Mouse (Mus musculus): ENCODE results near the gene Csnk2b. TPM values are rescaled to one million over a fixed set of nuclear protein-coding genes. Genes with fewer than 3 reads are reported as not detected.

Gene Csnk2b
- total RNA-seq, 2 experiments from 2014 or later: 195 to 225 TPM

DNA sequence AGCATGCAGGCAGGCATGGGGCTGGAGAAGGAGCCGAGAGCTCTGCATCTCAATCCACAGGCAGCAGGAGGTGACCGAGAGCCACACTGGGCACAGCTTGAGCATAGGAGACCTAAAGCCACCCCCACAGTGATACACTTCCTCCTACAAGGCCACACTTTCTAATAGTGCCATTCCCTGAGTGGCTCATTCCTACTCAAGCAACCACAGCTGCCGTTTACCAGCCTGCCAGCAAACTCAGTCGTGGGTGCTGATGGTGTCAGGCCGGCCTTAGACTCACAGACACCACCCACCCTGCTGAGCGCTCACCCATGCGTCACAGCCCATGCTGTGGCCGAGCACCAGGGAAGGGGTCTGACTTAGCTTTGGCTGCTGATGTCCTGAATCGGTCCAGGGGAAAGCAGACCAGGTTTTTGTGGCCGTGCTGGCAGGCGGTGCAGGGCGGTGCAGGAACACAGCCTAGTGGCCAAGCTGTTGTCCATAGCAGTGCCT is 24.6 kb downstream of the Csnk2b start:
- intact Hi-C loops (cut with DNase I): no loop called here
- DNase-seq (ENCODE audit: low spot score in 2 of 2): peak; percentile 39 to 68

- intact Hi-C loops (cut with DNase I): no loop called here
- DNase-seq (ENCODE audit: low spot score in 2 of 2): no peak
These were observed 25.3 kb downstream of the Csnk2b start for GRCm38 (mm10) chr17:35096597-35096996.

- intact Hi-C loops (cut with DNase I): no loop called here
- no peak for DNase-seq (ENCODE audit: low spot score in 2 of 2)
These were observed 27.1 kb downstream of the Csnk2b start for GRCm38 (mm10) chr17:35094475-35095365.

GRCm38 (mm10) chr17:35092403-35093198 is 29.3 kb downstream of the Csnk2b start:
- intact Hi-C loops (cut with DNase I): no loop called here
- DNase-seq (ENCODE audit: low spot score in 2 of 2): no peak

- intact Hi-C loops (cut with DNase I): no loop called here
- DNase-seq (ENCODE audit: low spot score in 2 of 2): no peak
These were observed 31.5 kb downstream of the Csnk2b start for GRCm38 (mm10) chr17:35090166-35090932.

- intact Hi-C loops (cut with DNase I): no loop called here
- DNase-seq (ENCODE audit: low spot score in 2 of 2): peak; percentile 94 to 95
These were observed 32.8 kb downstream of the Csnk2b start, which contains the start of gene Abhd16a for GRCm38 (mm10) chr17:35088825-35089644. Gene Abhd16a (plus strand): TSS chr17:35089263.

DNA sequence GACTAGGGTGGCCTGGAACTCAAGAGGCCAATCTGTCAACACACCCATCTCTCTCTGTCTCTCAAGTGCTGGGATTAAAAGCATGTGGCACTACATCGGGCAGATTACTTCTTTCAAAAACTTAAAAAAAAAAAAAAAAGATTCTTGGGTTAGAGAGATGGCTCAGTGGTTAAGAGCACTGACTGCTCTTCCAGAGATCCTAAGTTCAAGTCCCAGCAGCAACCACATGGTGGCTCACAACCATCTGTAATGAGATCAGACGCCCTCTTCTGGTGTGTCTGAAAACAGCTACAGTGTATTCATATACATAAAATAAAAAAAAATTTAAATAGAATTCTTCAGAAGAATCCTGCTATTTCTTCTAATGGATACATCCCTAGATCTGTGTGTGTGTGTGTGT is 33.7 kb downstream of the Csnk2b start:
- intact Hi-C loops (cut with DNase I): no loop called here
- peak in 1 of 2 experiments; percentile 66 for DNase-seq (ENCODE audit: low spot score in 2 of 2)

- intact Hi-C loops (cut with DNase I): no loop called here
These were observed 36.5 kb downstream of the Csnk2b start, which contains the start of gene Ly6g6f for GRCm38 (mm10) chr17:35085208-35085865. Gene Ly6g6f (minus strand): TSS chr17:35085610.

DNA sequence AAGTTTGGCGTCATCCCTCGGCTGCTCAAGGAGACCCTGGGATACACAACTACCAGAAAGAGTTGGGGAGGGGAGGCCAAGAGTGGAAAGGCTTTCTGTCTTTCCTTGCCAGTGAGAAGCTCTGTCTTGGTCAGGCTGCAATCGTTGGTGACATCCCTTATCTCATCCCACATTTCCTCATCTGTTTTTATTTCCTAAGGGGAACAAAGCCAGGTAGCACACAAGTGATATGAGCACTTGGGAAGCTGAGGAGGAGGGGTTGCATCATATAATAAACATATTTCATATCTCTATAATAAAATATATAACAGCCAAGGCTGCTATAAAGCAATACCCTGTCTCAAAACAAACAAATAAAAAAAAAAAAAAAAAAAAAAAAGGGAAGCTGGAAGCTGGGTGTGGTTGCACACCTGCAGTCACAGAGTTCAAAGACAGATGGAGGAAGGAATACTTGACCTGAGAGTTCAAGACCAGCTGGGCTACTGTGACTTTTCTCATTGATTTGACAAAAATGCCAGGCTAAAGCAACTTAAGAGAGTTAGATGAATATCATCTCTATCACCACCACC is 37.8 kb downstream of the Csnk2b start:
- intact Hi-C loops (cut with DNase I): no loop called here
- no peak for DNase-seq (ENCODE audit: low spot score in 2 of 2)

More at GRCm38 (mm10) chr17:35085208-35085865, 36.5 kb downstream of the Csnk2b start, which contains the start of gene Ly6g6f:
- no peak for DNase-seq (ENCODE audit: low spot score in 2 of 2)

DNA sequence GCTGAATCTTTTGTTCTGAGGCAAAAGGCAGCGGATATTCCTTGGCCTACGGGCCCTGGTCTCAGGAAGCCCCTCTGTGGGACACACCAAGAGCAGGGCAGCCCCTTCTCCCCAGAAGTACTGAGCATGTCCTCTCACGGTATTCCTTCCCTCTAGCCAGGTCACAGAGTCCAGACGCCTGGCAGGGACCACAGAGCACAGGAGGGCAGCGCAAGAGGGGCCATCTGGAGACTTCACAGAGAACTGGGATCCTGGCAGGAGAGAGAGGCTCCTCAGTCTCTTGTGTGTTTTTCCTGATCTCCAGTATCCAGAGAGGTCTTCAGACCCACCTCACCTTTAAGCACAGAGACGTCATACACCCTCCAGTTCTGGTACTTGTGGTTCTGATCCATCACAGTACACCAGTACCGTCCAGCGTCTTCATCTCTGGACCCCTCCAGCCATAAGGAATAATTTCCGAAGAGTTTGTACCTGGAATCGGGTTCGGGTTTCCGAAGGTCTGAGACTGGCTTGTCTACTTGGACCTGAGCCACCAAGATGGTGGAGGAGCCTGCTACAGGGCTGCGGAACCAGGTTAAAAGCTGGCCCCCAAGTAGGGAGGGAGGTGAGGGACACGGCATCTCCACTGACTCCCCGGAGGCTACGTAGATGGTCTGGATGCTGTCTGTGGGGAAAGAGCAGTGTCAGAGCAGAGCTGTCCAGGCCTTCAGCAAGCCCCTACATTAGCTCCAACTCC is 38.8 kb downstream of the Csnk2b start:
- DNase-seq (ENCODE audit: low spot score in 2 of 2): no peak
- intact Hi-C loops (cut with DNase I): no loop called here

DNA sequence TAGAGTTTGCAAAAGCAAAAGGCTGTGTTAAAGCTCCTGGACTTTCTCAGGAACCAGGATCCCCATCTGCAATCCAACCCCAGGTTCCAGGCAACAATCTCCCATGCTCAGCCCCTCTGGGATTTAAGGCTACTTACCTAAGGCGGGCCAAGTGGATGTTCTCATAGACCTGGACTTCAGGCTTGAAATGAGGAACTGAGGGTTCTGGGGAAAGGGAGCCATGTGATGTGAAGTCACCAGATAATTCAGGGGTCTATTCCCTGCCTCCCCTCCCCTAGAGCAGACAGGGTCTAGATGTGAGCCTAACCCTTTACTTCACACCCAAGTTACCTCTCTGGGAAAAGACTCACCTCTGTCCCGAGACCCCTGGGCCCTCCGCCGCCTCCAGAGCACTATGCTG is 41.1 kb downstream of the Csnk2b start:
- intact Hi-C loops (cut with DNase I): no loop called here
- DNase-seq (ENCODE audit: low spot score in 2 of 2): no peak

- DNase-seq (ENCODE audit: low spot score in 2 of 2): no peak
- intact Hi-C loops (cut with DNase I): no loop called here
These were observed 41.6 kb downstream of the Csnk2b start for GRCm38 (mm10) chr17:35080248-35080647.

- intact Hi-C loops (cut with DNase I): no loop called here
- DNase-seq (ENCODE audit: low spot score in 2 of 2): no peak
These were observed 42.1 kb downstream of the Csnk2b start for GRCm38 (mm10) chr17:35079778-35080177.

DNA sequence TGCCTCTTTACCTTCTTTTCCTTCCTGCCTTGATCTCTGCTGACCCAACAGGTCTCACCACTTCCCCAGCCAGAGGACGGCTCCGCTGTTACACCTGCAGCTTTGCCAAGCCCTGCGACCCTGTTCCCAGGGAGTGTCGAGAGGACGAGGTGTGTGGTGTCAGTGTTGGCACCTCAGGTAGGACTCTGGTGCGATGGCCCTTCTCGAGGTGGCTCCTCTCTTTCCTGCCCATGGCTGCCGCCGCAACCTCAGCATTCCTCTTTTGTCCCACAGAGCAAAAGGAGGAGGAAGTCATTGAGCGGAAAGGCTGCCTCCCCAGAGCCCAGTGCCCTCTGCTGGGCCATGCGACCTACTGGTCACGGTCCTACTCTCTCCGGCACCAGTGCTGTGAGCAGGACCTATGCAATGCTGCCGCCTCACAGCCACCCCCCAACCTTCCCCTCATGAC is 44.0 kb downstream of the Csnk2b start, which contains the start of gene Ly6g6d:
Gene Ly6g6d, minus strand, starts transcription at position 280 of the 448 bp plus-strand sequence.
- intact Hi-C loops (cut with DNase I): no loop called here
- DNase-seq (ENCODE audit: low spot score in 2 of 2): no peak

DNA sequence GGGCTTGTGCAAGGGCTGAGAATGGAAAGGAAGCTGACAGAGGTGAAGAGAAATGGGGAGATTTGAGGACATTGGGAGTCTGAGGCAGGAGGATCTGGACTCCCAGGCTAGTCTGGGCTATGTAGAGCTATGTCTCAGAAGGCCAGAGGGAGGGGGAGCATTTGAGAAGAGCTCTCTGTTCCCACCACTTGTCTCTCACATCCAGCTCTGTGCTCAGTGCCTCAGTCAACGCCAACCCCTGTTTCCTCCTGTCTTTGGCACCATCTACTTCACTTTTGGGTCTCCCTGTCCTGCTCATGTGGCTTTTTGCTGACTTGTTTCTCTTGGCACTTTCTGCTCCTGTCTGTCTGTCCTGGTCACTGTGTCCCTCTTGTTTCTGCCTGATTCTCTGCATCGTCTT is 44.6 kb downstream of the Csnk2b start:
- intact Hi-C loops (cut with DNase I): no loop called here
- no peak for DNase-seq (ENCODE audit: low spot score in 2 of 2)

DNA sequence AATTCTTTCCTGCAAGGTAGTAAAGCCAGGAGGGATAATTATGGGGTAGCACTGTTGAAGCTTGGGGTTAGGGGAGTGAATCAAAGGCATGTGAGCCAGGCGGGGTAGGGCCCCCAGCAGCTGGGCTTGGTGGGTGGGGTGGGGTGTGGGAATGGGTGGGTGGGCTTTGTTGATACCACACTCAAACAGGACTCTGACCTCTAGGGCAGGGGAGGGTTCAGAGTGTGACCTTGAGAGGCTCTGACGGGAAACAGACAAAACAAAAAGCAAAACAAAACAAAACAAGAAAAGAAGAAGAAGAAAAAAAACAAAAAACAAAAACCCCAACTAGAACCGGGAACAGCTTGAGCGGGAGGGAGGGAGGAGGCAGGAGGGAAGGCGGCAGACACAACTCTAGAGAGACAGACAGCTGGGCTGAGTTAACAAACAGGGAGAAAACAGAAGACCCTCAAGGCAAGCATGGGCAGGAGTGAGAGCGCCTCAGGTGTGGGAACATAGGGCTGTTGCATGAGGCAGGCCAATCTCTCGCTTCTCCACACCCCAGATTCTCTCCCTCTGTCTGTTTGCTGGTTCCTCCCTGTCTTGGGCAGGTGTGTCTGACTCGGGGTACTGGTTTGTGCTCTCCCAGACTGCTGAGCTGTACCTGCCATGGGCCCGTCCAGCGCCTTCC is 45.2 kb downstream of the Csnk2b start, which contains the start of gene Ly6g6e:
Gene Ly6g6e, plus strand, starts transcription at position 396 of the 670 bp plus-strand sequence.
- no peak for DNase-seq (ENCODE audit: low spot score in 2 of 2)
- intact Hi-C loops (cut with DNase I): no loop called here

All from left cerebral cortex, postnatal 14 days (tissue).